Comparison of ENCODE assay signal across 8 mouse cellular contexts in genomic region chr12:85305247-85305892, GRCm38 (mm10). TPM values are rescaled to one million over a fixed set of nuclear protein-coding genes. Genes with fewer than 3 reads are reported as not detected.
DNase-seq lines count a peak whose midpoint lies in the region; ATAC-seq and TF ChIP-seq lines count a peak whose summit lies in the region.

No protein-coding gene starts in this region.

- TF ChIP-seq RAD21 in MEL (IDR thresholded peaks at IDR 0.05; ENCODE audit: low read depth, low read length) = peak; percentile 97

- peak; percentile 86 for DNase-seq in MEL (ENCODE audit: low read depth, low spot score)
- DNase-seq in cerebellum, adult 11 months = peak; percentile 76
- peak; percentile 93 for DNase-seq in forebrain, postnatal 0 days
- peak; percentile 89 for DNase-seq in heart, postnatal 4 days
- peak; percentile 91 for DNase-seq in layer of hippocampus, adult 9-10 months (ENCODE audit: low spot score)
- peak; percentile 58 for DNase-seq in ovary, adult 18-20 months (ENCODE audit: low spot score)
- peak; percentile 80 for DNase-seq in thymus, adult 2 months

- no peak overlapping the region for H3K27ac ChIP-seq in MEL (ENCODE audit: control insufficient read depth, low read depth, low read length)
- no peak overlapping the region for H3K27ac ChIP-seq in forebrain, postnatal 0 days (ENCODE audit: low read depth, low read length)
- peak overlapping the region; percentile 22; the same call in 1 of the 2 replicates for H3K27ac ChIP-seq in lung, embryonic 15.5 days
- no peak overlapping the region for H3K27ac ChIP-seq in thymus, adult 2 months (ENCODE audit: control insufficient read depth, insufficient read depth, low read length)

- TF ChIP-seq POLR2A in MEL (IDR thresholded peaks at IDR 0.05; ENCODE audit: control insufficient read depth in 1 of 2, insufficient read depth in 1 of 2, low read depth in 1 of 2, low read length in 2 of 2, poor library complexity in 1 of 2) = no peak
- no peak for TF ChIP-seq POLR2A in thymus, adult 2 months (IDR thresholded peaks at IDR 0.05; ENCODE audit: control insufficient read depth, extremely low read depth, insufficient read depth, low read length, poor library complexity)

- H3K4me2 ChIP-seq in forebrain, postnatal 0 days (ENCODE audit: low read depth) = no peak overlapping the region
- H3K4me2 ChIP-seq in lung, embryonic 15.5 days = no peak overlapping the region

- no peak for TF ChIP-seq EP300 in MEL (IDR thresholded peaks at IDR 0.05; ENCODE audit: low read depth in 1 of 2, low read length in 2 of 2)

- no peaks in the 10 kb centered on the region for H3K9me3 ChIP-seq in MEL (replicated peaks; ENCODE audit: insufficient read depth, low read length)
- no peaks in the 10 kb centered on the region for H3K9me3 ChIP-seq in forebrain, postnatal 0 days (ENCODE audit: low read length)
- no peaks in the 10 kb centered on the region for H3K9me3 ChIP-seq in lung, embryonic 15.5 days

- WGBS in forebrain, postnatal 0 days = 51% methylated on average over 16 of the region's 16 CpGs
- 42% methylated on average over 16 of the region's 16 CpGs for WGBS in lung, embryonic 15.5 days
- WGBS in thymus, adult 2 months = 42% methylated on average over 16 of the region's 16 CpGs

- peak overlapping the region in 1 of 2 experiments; percentile 32; a peak in 2 of 4 replicates for H3K4me3 ChIP-seq in MEL (ENCODE audit: control insufficient read depth in 1 of 2, insufficient read depth in 1 of 2, low read depth in 2 of 2, low read length in 2 of 2)
- H3K4me3 ChIP-seq in forebrain, postnatal 0 days (ENCODE audit: low read depth, low read length) = no peak overlapping the region
- no peak overlapping the region for H3K4me3 ChIP-seq in lung, embryonic 15.5 days
- H3K4me3 ChIP-seq in thymus, adult 2 months (ENCODE audit: control insufficient read depth, insufficient read depth, low read length) = peak overlapping the region; percentile 22; the same call in 1 of the 2 replicates

- ATAC-seq in forebrain, postnatal 0 days = peak; percentile 85
- peak; percentile 61; the same call in 1 of the 2 replicates for ATAC-seq in lung, embryonic 15.5 days (ENCODE audit: borderline replicate concordance, extremely low read depth, low FRiP score, low TSS enrichment)

- H3K79me2 ChIP-seq in MEL (ENCODE audit: control insufficient read depth, insufficient read depth, low read length, poor library complexity) = no peaks in the 10 kb centered on the region

- no peaks in the 10 kb centered on the region for H3K4me1 ChIP-seq in MEL (ENCODE audit: control insufficient read depth in 1 of 2, insufficient read depth in 2 of 2, low read length in 2 of 2)
- no peaks in the 10 kb centered on the region for H3K4me1 ChIP-seq in forebrain, postnatal 0 days (ENCODE audit: insufficient read depth)
- H3K4me1 ChIP-seq in lung, embryonic 15.5 days = peaks cover 3% of the 10 kb centered on the region; the same call in 1 of the 2 replicates
- peaks cover 3% of the 10 kb centered on the region for H3K4me1 ChIP-seq in thymus, adult 2 months (replicated peaks; ENCODE audit: control insufficient read depth, insufficient read depth, low read length)

- H3K9ac ChIP-seq in MEL (ENCODE audit: control insufficient read depth, low read depth, low read length, poor library complexity, severe bottlenecking) = peak overlapping the region; percentile 33
- no peak overlapping the region for H3K9ac ChIP-seq in forebrain, postnatal 0 days
- H3K9ac ChIP-seq in lung, embryonic 15.5 days = peak overlapping the region; percentile 18; the same call in 1 of the 2 replicates

- H3K36me3 ChIP-seq in MEL (ENCODE audit: control insufficient read depth in 1 of 2, insufficient read depth in 2 of 2, low read length in 2 of 2) = peaks cover 0 to 11% of the 10 kb centered on the region in 2 experiments; a peak in 2 of 4 replicates
- peaks cover 88% of the 10 kb centered on the region for H3K36me3 ChIP-seq in forebrain, postnatal 0 days (ENCODE audit: insufficient read depth)
- H3K36me3 ChIP-seq in lung, embryonic 15.5 days = peaks cover 90% of the 10 kb centered on the region
- H3K36me3 ChIP-seq in thymus, adult 2 months (ENCODE audit: control insufficient read depth, insufficient read depth, low read length) = peaks cover 57% of the 10 kb centered on the region

- no peaks in the 10 kb centered on the region for H3K27me3 ChIP-seq in MEL (ENCODE audit: control insufficient read depth in 1 of 2, insufficient read depth in 2 of 2, low read length in 2 of 2)
- H3K27me3 ChIP-seq in forebrain, postnatal 0 days (ENCODE audit: insufficient read depth, low read length) = no peaks in the 10 kb centered on the region
- no peaks in the 10 kb centered on the region for H3K27me3 ChIP-seq in lung, embryonic 15.5 days
- H3K27me3 ChIP-seq in thymus, adult 2 months (ENCODE audit: control insufficient read depth, insufficient read depth, low read length) = no peaks in the 10 kb centered on the region

- TF ChIP-seq CTCF in MEL (IDR thresholded peaks at IDR 0.05 in 2 of 3, conservative IDR thresholded peaks at IDR 0.05 in 1 of 3; ENCODE audit: control insufficient read depth in 1 of 3, insufficient read depth in 1 of 3, low read depth in 2 of 3, low read length in 3 of 3, poor library complexity in 1 of 3, severe bottlenecking in 1 of 3) = peak; percentile 95 to 99 (median 97)
- peak; percentile 98 for TF ChIP-seq CTCF in forebrain, postnatal 0 days (IDR thresholded peaks at IDR 0.05; ENCODE audit: low read depth)
- peak; percentile 48; the same call in 1 of the 2 replicates for TF ChIP-seq CTCF in thymus, adult 2 months (IDR thresholded peaks at IDR 0.05; ENCODE audit: borderline replicate concordance, control insufficient read depth, extremely low read depth, insufficient read depth, low read length, poor library complexity)

TF ChIP-seq in MEL, 35 proteins besides CTCF, POLR2A, EP300 and RAD21 (continues in another document):
- no peak for TF ChIP-seq JUND (IDR thresholded peaks at IDR 0.05; ENCODE audit: low read depth, low read length)
- TF ChIP-seq TAL1 (IDR thresholded peaks at IDR 0.05; ENCODE audit: low read length) = no peak
- no peak for TF ChIP-seq ZKSCAN1 (IDR thresholded peaks at IDR 0.05; ENCODE audit: low read depth, low read length)
- TF ChIP-seq HCFC1 (IDR thresholded peaks at IDR 0.05; ENCODE audit: low read depth, low read length) = 0 out of 2 replicates have a peak, but pooled peaks have one; percentile 41
- no peak for TF ChIP-seq MXI1 (IDR thresholded peaks at IDR 0.05; ENCODE audit: low read depth, low read length)
- no peak for TF ChIP-seq UBTF (IDR thresholded peaks at IDR 0.05; ENCODE audit: borderline replicate concordance, insufficient read depth, low read depth, low read length)
- TF ChIP-seq USF2 (IDR thresholded peaks at IDR 0.05; ENCODE audit: borderline replicate concordance in 1 of 2, insufficient read depth in 1 of 2, low read depth in 1 of 2, low read length in 2 of 2) = no peak
- TF ChIP-seq POLR2AphosphoS5 (IDR thresholded peaks at IDR 0.05; ENCODE audit: borderline replicate concordance, low read depth, low read length) = no peak
- TF ChIP-seq GABPA (IDR thresholded peaks at IDR 0.05; ENCODE audit: low read depth, low read length) = no peak
- TF ChIP-seq GATA1 (IDR thresholded peaks at IDR 0.05; ENCODE audit: low read depth, low read length) = no peak
- TF ChIP-seq MYB (IDR thresholded peaks at IDR 0.05; ENCODE audit: low read depth, low read length) = no peak
- TF ChIP-seq ZMIZ1 (IDR thresholded peaks at IDR 0.05; ENCODE audit: low read depth, low read length) = no peak
- no peak for TF ChIP-seq NELFE (IDR thresholded peaks at IDR 0.05; ENCODE audit: low read depth, low read length)
- no peak for TF ChIP-seq TCF12 (IDR thresholded peaks at IDR 0.05; ENCODE audit: low read depth, low read length)

RNA-seq across cellular contexts. Expression of gene Zc2hc1c, which starts 17.0 kb away (rescaled TPM):
- 0.03 and 0.04 TPM in 2 replicates for total RNA-seq in MEL (2012; rRNA removed)
- under 1 TPM in 1 of 2 experiments, not detected in 1; 0.39 TPM for polyA plus RNA-seq in MEL (2012; ENCODE audit: insufficient read depth in 1 of 2, insufficient read length in 2 of 2, low read depth in 1 of 2, low replicate concordance in 2 of 2, missing spikeins in 1 of 2)
- 0.69 and 1.3 TPM in 2 replicates for total RNA-seq in forebrain, postnatal 0 days (2014; rRNA removed)
- polyA plus RNA-seq in forebrain, postnatal 0 days (2015; fragmentation: Nextera tagmentation; extraction: Ambion mirVana) = 0.75 and 1.1 TPM in 2 replicates
- 1 to 10 TPM in 1 of 2 experiments, under 1 TPM in 1; 0.98 to 1.2 TPM for total RNA-seq in heart, postnatal 4 days (2021)
- 1.7 TPM in 2 replicates for polyA plus RNA-seq in lung, embryonic 15.5 days (2015; fragmentation: Nextera tagmentation; extraction: Ambion mirVana)
- 0.05 and 0.15 TPM in 2 replicates for polyA plus RNA-seq in thymus, adult 2 months (2012; rRNA removed)

RNA-seq across cellular contexts. Expression of gene Acyp1, which starts 17.1 kb away (rescaled TPM):
- 51.2 and 54.5 TPM in 2 replicates for total RNA-seq in MEL (2012; rRNA removed)
- polyA plus RNA-seq in MEL (2012; ENCODE audit: insufficient read depth in 1 of 2, insufficient read length in 2 of 2, low read depth in 1 of 2, low replicate concordance in 2 of 2, missing spikeins in 1 of 2) = 10 to 100 TPM in 1 of 2 experiments, not detected in 1; 47.4 TPM
- 24.5 and 39.6 TPM in 2 replicates for total RNA-seq in forebrain, postnatal 0 days (2014; rRNA removed)
- 44.4 and 50.7 TPM in 2 replicates for polyA plus RNA-seq in forebrain, postnatal 0 days (2015; fragmentation: Nextera tagmentation; extraction: Ambion mirVana)
- total RNA-seq in heart, postnatal 4 days (2021) = 10 to 100 TPM; 20.9 to 24.0 TPM
- polyA plus RNA-seq in lung, embryonic 15.5 days (2015; fragmentation: Nextera tagmentation; extraction: Ambion mirVana) = 53.8 and 55.5 TPM in 2 replicates
- 14.2 and 15.3 TPM in 2 replicates for polyA plus RNA-seq in thymus, adult 2 months (2012; rRNA removed)

RNA-seq across cellular contexts. Expression of gene Nek9, which starts 33.8 kb away (rescaled TPM):
- total RNA-seq in MEL (2012; rRNA removed) = 19.0 and 23.4 TPM in 2 replicates
- polyA plus RNA-seq in MEL (2012; ENCODE audit: insufficient read depth in 1 of 2, insufficient read length in 2 of 2, low read depth in 1 of 2, low replicate concordance in 2 of 2, missing spikeins in 1 of 2) = 10 to 100 TPM in 1 of 2 experiments, not detected in 1; 32.2 TPM
- 19.0 and 23.2 TPM in 2 replicates for total RNA-seq in forebrain, postnatal 0 days (2014; rRNA removed)
- polyA plus RNA-seq in forebrain, postnatal 0 days (2015; fragmentation: Nextera tagmentation; extraction: Ambion mirVana) = 6.6 and 8.5 TPM in 2 replicates
- 10 to 100 TPM; 68.4 to 73.6 TPM for total RNA-seq in heart, postnatal 4 days (2021)
- polyA plus RNA-seq in lung, embryonic 15.5 days (2015; fragmentation: Nextera tagmentation; extraction: Ambion mirVana) = 19.5 and 21.1 TPM in 2 replicates
- polyA plus RNA-seq in thymus, adult 2 months (2012; rRNA removed) = 32.1 and 34.7 TPM in 2 replicates

RNA-seq across cellular contexts. Expression of gene Mlh3, which starts 35.0 kb away (rescaled TPM):
- total RNA-seq in MEL (2012; rRNA removed) = 7.3 and 8.5 TPM in 2 replicates
- 1 to 10 TPM in 1 of 2 experiments, not detected in 1; 8.6 TPM for polyA plus RNA-seq in MEL (2012; ENCODE audit: insufficient read depth in 1 of 2, insufficient read length in 2 of 2, low read depth in 1 of 2, low replicate concordance in 2 of 2, missing spikeins in 1 of 2)
- total RNA-seq in forebrain, postnatal 0 days (2014; rRNA removed) = 9.2 and 10.5 TPM in 2 replicates
- polyA plus RNA-seq in forebrain, postnatal 0 days (2015; fragmentation: Nextera tagmentation; extraction: Ambion mirVana) = 4.3 and 5.8 TPM in 2 replicates
- total RNA-seq in heart, postnatal 4 days (2021) = 1 to 10 TPM; 6.9 to 8.7 TPM
- 8.1 and 9.3 TPM in 2 replicates for polyA plus RNA-seq in lung, embryonic 15.5 days (2015; fragmentation: Nextera tagmentation; extraction: Ambion mirVana)
- polyA plus RNA-seq in thymus, adult 2 months (2012; rRNA removed) = 4.7 and 5.5 TPM in 2 replicates

Comparison
In these comparisons a context has a peak if more than half of its experiments do, and no peak if none do; other contexts are left out.
1. CTCF ChIP-seq: peak in every context shown above with its lines; median percentile 98 in forebrain, postnatal 0 days; 97 in MEL; 48 in thymus, adult 2 months.